Mouse (Mus musculus) lung, postnatal 4 days (tissue): ENCODE measurements around the gene Pth.
A peak's percentile ranks its signal among the peaks of the same experiment; 100 is the strongest.

ENCODE experiments used
- DNase-seq, 2 experiments: peaks; one replicate each; pipeline ENCODE4 v3.0.0; 2021

The Pth gene

DNA sequence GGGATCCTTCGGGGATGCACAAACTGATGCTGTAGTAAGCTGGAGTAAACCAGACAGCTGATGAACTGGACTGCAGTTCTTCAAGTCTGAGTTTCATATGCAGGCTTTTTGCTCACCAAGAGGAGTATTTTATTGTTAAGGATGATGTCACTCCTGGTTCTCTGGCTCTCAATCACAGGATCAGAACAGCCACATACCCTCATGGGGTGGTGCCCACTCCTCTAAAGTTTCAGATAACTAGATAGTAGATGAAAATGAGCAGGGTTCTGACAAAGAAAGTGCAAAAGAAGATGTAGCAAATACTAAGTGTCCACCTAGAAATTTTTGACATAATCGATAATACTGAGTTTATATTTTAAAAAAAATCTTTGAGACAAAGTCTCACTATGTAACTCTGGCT, at the start of gene Pth:
Gene Pth (minus strand): TSS at position 101 of the 400 bp plus-strand sequence.
- no peak for DNase-seq

GRCm38 (mm10) chr7:113436312-113436711, 47.9 kb upstream of the Pth start:
- peak; percentile 26 to 45 for DNase-seq

- DNase-seq = peak; percentile 34 to 71
These were observed 45.9 kb upstream of the Pth start for GRCm38 (mm10) chr7:113434286-113434685.

- no peak for DNase-seq
These were observed 45.1 kb upstream of the Pth start for GRCm38 (mm10) chr7:113433451-113433850.

DNA sequence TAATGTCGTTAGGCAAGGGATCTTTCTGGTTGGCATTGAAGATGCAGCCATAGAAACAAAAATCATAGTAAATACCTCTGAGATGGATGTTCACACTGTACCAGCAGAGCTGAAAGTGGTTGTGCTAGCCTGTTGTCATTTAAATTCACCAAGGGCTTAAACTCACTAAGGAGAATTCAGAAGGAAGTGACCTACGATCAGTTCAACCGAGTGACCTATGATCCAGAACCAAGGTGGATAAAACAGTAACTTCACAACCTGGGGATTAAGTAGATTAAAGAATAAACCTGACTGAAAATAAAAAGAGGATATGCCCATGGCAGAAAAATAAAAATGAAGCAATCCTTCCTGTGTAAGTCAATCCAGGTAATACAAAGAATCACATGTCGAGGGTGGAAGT, 44.5 kb upstream of the Pth start:
- no peak for DNase-seq

GRCm38 (mm10) chr7:113420771-113421170, 32.4 kb upstream of the Pth start:
- DNase-seq = no peak

DNA sequence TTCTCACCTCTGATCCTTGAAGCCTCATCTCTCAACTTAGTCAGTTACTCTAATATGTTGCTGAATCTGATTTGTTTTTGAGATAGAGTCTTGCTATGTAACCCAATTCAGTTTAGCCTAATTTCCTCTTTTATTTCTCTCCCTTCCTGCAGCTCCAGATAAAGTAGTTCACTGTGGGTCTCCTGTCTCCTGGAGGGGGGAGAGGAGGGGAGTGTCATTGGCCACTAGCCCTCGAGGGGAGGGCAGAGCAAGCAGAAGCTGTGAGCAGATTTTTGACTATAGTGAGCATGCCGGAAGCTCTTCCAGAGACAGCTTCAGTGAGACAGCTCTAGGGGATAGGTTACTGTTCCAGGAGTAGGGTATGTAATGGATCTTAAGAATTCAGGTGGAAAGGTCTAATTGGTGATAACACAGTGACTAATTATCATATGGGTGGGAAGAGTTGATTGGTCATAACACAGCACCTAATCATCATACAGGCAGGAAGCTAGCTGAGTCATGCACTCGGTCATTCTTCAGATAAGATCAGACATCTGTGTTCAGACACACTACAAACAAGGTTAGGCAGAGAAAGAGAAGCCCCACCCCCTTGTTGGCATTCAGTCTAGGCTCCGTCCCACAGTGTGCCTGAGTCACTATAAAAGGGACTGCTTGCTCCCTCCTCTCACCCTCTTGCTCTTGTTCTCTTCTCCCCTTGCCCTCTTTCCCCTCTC, 30.9 kb upstream of the Pth start:
- peak; percentile 36 to 40 for DNase-seq

- no peak for DNase-seq
These were observed 28.2 kb upstream of the Pth start for GRCm38 (mm10) chr7:113416536-113416935.

DNA sequence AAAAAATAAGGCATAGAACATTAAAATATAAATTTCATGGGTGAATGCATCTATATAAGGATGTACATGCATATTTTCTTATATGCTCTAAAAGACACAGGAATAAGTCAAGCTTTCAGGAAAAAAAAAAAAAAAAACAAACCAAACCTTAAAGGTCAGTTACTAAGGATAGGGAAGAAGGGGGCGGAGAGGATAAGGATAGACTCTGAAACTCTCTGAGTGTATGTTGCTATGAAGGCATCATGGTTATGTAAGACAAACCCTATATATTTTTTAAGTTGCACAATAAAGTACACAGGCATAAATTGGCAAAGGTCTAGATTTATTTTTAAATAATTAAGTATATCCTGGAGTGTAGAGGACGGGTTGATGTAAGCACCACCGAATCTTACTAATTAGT, 26.9 kb upstream of the Pth start:
- no peak for DNase-seq

- no peak for DNase-seq
These were observed 20.3 kb upstream of the Pth start for GRCm38 (mm10) chr7:113408712-113409111.

GRCm38 (mm10) chr7:113398083-113398482, 9.7 kb upstream of the Pth start:
- no peak for DNase-seq

DNA sequence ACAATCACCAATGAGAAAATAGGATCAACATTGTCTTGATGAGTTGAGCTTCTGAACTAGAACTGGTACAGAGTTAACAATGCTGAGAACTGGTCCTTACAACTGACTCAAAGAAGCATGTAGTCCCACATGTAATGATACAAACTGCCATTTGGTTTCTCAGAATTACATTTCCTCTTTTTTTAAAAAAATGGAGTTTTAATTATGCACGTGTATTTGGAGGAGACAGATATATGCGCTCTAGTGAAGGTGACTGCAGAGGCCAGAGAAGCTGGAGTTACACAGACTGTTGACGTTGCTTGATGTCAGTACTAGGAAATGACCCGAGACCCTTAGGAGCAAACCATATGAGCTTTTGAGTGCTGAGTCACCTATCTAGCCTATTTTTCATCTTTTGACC, 8.3 kb upstream of the Pth start:
- DNase-seq = no peak

DNA sequence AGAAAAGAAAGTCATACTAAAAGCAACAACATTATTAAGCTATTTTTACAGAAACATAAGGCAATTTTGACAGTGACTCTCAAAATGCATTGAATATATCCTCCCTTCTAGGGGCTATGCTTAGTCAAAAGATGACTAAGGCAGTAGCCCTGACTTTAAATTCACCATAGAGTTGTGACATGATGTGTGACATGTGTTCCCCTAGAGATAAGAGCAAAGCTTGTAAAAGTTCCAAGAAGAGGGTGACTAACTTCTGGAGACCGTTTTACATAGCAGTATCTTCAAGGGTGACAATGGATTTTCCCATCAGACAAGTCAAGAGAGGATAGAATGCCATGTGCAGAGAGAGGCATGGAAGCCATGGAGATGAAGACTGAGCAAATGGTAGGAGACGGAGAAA, 3.2 kb upstream of the Pth start:
- DNase-seq = no peak

GRCm38 (mm10) chr7:113377875-113378658, 10.3 kb downstream of the Pth start:
- DNase-seq = peak; percentile 78 to 85

DNA sequence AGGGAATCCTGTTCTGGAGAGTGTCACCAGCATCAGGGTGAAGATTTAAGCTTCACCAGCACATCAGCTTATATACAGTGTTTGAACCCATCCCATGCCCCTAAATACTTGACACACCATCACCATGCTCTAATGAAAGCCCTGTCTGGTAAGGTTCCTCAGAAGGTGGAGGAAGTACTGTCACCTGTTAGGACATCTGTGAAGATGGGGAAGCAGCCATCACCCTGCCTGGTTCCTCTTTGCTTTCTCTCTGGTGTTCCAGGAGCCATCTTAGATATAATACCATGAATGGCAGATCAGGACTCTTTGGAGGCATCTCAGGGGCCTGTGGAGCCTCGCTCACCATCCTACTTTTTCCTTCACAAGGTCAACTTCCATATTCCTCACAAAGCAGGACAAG, 15.7 kb downstream of the Pth start:
- DNase-seq = no peak

- peak; percentile 84 to 85 for DNase-seq
These were observed 18.6 kb downstream of the Pth start for GRCm38 (mm10) chr7:113369620-113370340.

GRCm38 (mm10) chr7:113368746-113369619, 19.4 kb downstream of the Pth start, which contains the start of gene Btbd10:
Gene Btbd10, minus strand, starts transcription at chr7:113369392.
- DNase-seq = peak; percentile 98 to 99

GRCm38 (mm10) chr7:113367440-113367839, 20.9 kb downstream of the Pth start:
- no peak for DNase-seq

- no peak for DNase-seq
These were observed 39.3 kb downstream of the Pth start for GRCm38 (mm10) chr7:113349089-113349488.

GRCm38 (mm10) chr7:113347694-113348093, 40.7 kb downstream of the Pth start:
- DNase-seq = no peak

GRCm38 (mm10) chr7:113347271-113347670, 41.1 kb downstream of the Pth start:
- DNase-seq = no peak
